Mouse (Mus musculus) bone marrow macrophage, adult 2 months (primary cell): ENCODE results near the gene Asz1. TPM values are rescaled to one million over a fixed set of nuclear protein-coding genes. Genes with fewer than 3 reads are reported as not detected.

Source experiments
- H3K27ac ChIP-seq: 2 replicates; pipeline ENCODE4 v1.5.1; 2012; ENCODE audit warnings: low read depth, low read length; ENCODE audit not compliant: insufficient read depth
- H3K4me1 ChIP-seq: 2 replicates; pipeline ENCODE4 v1.6.1; 2012; ENCODE audit warnings: low read length; ENCODE audit not compliant: control insufficient read depth, insufficient read depth
- H3K4me3 ChIP-seq: 2 replicates; pipeline ENCODE4 v1.5.1; 2012; ENCODE audit warnings: mild to moderate bottlenecking, low read length, moderate library complexity; ENCODE audit not compliant: insufficient read depth
- CTCF ChIP-seq: IDR thresholded peaks from 2 replicates; pipeline ENCODE4 v1.5.1; 2012; ENCODE audit warnings: low read depth, mild to moderate bottlenecking, low read length, moderate library complexity
- POLR2A ChIP-seq: IDR thresholded peaks from 2 replicates; pipeline ENCODE4 v1.6.1; 2012; ENCODE audit warnings: mild to moderate bottlenecking, low read depth, low read length, borderline replicate concordance
- polyA plus RNA-seq: library from polyadenylated mRNA; stranded (reverse); fragments of >200 nt; gene quantifications from 2 replicates; pipeline ENCODE4 v1.2.4, GENCODE M21; 2012; ENCODE audit not compliant: missing spikeins, insufficient read depth, insufficient read length

Asz1 gene
- polyA plus RNA-seq, 1 experiment = not detected

DNA sequence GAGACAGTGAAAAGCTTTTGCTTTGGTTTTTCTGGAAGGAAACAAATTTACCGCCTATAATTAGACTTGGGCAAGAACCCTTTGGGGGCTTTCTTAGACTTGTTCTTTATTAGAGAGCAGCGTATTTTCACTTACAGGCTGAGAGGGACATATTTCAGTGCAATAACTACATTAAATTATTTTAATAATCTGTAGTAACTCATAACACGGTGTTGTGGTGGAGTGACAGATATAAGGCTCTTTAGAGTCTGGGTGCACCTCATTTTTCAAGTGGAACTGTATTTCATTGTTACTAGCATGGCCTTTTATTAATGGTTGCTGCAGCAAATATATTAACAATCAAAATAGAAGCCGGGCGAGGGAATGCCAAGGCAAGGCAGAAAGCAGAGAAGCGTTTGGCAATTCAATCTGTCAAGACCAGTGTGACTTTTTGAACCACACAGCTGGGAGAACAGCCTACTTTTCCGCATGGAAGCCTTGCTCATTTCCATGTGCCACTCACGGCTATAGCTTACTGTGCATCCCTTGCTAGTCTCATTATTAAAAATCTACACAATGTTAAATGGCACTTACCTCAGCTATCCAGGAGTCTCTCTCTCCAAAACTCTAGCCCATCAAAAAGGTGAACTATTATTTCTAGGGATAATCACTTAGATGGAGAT is 84.6 kb downstream of the Asz1 start:
- TF ChIP-seq CTCF = no peak
- no peak for TF ChIP-seq POLR2A
- H3K4me1 ChIP-seq = no peaks in the 10 kb centered on the region
- H3K27ac ChIP-seq = no peak overlapping the region
- H3K4me3 ChIP-seq = no peak overlapping the region

DNA sequence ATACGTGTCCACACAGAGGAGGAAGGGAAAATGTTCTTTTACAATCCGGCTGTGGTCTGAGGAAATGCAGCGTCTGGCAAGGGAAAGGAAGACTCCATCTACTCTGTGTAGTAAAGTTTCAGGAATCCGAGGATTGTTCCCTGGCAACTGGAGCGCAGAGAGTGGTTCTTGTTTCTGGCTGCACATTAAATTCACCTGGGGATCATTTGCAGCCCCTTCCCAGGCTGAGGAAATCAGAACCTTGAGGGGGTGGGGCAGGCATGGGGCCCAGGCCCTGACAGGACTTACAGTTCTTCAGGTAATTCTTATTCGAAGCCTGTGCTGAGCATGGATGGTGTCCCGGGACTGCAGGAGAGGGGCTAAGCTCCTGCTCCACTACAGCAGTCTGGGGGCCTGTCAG is 95.5 kb downstream of the Asz1 start:
- no peak overlapping the region for H3K27ac ChIP-seq
- H3K4me1 ChIP-seq = no peaks in the 10 kb centered on the region
- no peak overlapping the region for H3K4me3 ChIP-seq
- TF ChIP-seq POLR2A (no peak), CTCF (no peak)

DNA sequence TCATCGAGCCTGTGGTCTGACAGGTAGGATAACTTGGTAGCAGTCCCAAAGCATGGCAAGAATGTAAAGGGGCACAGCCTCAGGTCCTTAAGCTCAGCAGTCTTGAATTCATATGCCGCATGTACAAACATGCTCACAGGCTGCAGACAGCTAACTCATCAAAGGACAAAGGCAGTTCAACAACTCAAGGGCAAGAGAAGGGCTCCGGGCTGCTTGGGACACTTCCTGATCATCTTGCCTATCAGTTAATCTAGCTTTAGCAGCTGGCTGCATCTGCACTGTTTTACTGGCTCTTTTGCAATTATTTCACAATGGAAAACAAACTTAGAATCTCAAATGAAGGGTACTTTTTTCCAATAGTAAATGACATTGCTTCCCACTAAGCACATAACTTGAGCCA is 101.5 kb downstream of the Asz1 start:
- Histone ChIP-seq H3K4me3 (no peak overlapping the region), H3K4me1 (no peaks in the 10 kb centered on the region), H3K27ac (no peak overlapping the region)
- TF ChIP-seq CTCF (no peak), POLR2A (no peak)

DNA sequence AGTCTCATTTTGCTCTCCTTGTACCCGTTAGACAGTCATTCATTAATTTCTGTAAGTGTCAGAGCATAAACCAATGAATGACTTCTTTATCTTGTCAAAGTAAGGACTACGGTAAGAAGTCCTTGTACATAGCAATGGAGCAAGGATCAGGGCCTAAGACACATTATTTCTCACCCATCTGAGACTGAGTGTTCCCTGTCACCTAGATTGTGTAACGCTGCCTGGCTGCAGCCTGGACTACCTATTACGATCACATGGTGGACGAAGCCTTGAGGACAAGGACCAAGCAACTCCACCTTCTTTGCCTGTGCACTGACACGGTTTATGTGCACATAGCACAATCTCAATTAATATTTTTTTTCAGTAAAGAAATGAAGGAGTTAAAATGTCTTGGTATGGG is 106.8 kb downstream of the Asz1 start:
- TF ChIP-seq POLR2A = no peak
- TF ChIP-seq CTCF = no peak
- no peak overlapping the region for H3K4me3 ChIP-seq
- H3K4me1 ChIP-seq = no peaks in the 10 kb centered on the region
- H3K27ac ChIP-seq = no peak overlapping the region

Other genes starting within 250 kb of the Asz1 start
- gene Wnt2, start 78.5 kb downstream of the Asz1 start, polyA plus RNA-seq = not detected in 2 replicates
- gene Cftr, start 61.6 kb upstream of the Asz1 start, polyA plus RNA-seq = 0.28 TPM in 1 of 2 replicates, not detected in the other